In genomic region chr12:71749668-71750067, GRCm38 (mm10) we compare ENCODE assay signal across 11 mouse cellular contexts.
A peak's percentile ranks its signal among the peaks of the same experiment; 100 is the strongest.
DNase-seq lines count a peak whose midpoint lies in the region; ATAC-seq and TF ChIP-seq lines count a peak whose summit lies in the region.
"Had no signal": no experiment of that assay in that cellular context is flagged by ENCODE, and none has a peak within 500 bp of the region (broad histone marks: within the 10 kb centered on the region; RNA-seq: fewer than 3 reads in every experiment).

No protein-coding gene starts in this region.

- no peak overlapping the region for H3K9ac ChIP-seq in forebrain, embryonic 15.5 days (replicated peaks)
- H3K9ac ChIP-seq in forebrain, embryonic 11.5 days (ENCODE audit: low read length) = no peak overlapping the region
- H3K9ac ChIP-seq: hindbrain, embryonic 12.5 days had no signal

- intact Hi-C loops in left cerebral cortex, postnatal 14 days (cut with DNase I) = no loop called here
- intact Hi-C loops in left cerebral cortex, postnatal 4 days (cut with DNase I) = no loop called here

- no peak for DNase-seq in forebrain, embryonic 11.5 days (ENCODE audit: low spot score)
- peak; percentile 44 to 68 for DNase-seq in left cerebral cortex, postnatal 14 days (ENCODE audit: low spot score in 2 of 2)
- no peak for DNase-seq in left cerebral cortex, postnatal 4 days
- DNase-seq in brain, embryonic 14.5 days (ENCODE audit: low read depth) = peak; percentile 61
- DNase-seq in Muller cell, postnatal 12 days (ENCODE audit: inconsistent ontology term) = no peak
- DNase-seq in cerebellum, adult 8-10 months = no peak
- DNase-seq: adrenal gland, postnatal 25 days; cerebellum, adult 11 months had no signal

- WGBS in forebrain, embryonic 15.5 days = 70% methylated on average over 2 of the region's 2 CpGs
- WGBS in forebrain, embryonic 11.5 days = 90% methylated on average over 2 of the region's 2 CpGs
- 79% methylated on average over 2 of the region's 2 CpGs for WGBS in small intestine, adult 2 months

- peak overlapping the region; percentile 79; the same call in 1 of the 2 replicates for H3K27ac ChIP-seq in forebrain, embryonic 15.5 days (replicated peaks)
- H3K27ac ChIP-seq in forebrain, embryonic 11.5 days (ENCODE audit: low read depth, low read length) = no peak overlapping the region
- H3K27ac ChIP-seq in small intestine, adult 2 months (ENCODE audit: insufficient read depth, low read depth, low read length) = peak overlapping the region; percentile 48; the same call in 1 of the 2 replicates
- H3K27ac ChIP-seq: hindbrain, embryonic 12.5 days had no signal

- H3K27me3 ChIP-seq in forebrain, embryonic 15.5 days = no peaks in the 10 kb centered on the region
- no peaks in the 10 kb centered on the region for H3K27me3 ChIP-seq in forebrain, embryonic 11.5 days (ENCODE audit: control insufficient read depth, insufficient read depth, low read length)
- H3K27me3 ChIP-seq in small intestine, adult 2 months (ENCODE audit: control insufficient read depth, insufficient read depth, low read length) = no peaks in the 10 kb centered on the region; the same call in 1 of the 2 replicates
- H3K27me3 ChIP-seq: hindbrain, embryonic 12.5 days had no signal

- no peaks in the 10 kb centered on the region for H3K9me3 ChIP-seq in forebrain, embryonic 15.5 days
- no peaks in the 10 kb centered on the region for H3K9me3 ChIP-seq in forebrain, embryonic 11.5 days (ENCODE audit: control insufficient read depth, low read length)
- H3K9me3 ChIP-seq: hindbrain, embryonic 12.5 days had no signal

- TF ChIP-seq CTCF in brain, embryonic 14.5 days (IDR thresholded peaks at IDR 0.05; ENCODE audit: borderline replicate concordance, extremely low read depth, insufficient read depth, insufficient read length) = no peak
- TF ChIP-seq CTCF in small intestine, adult 2 months (IDR thresholded peaks at IDR 0.05; ENCODE audit: extremely low read depth, insufficient read length, insufficient replicate concordance, low read depth, low read length) = no peak

- ATAC-seq in forebrain, embryonic 15.5 days (replicated peaks) = 0 out of 2 replicates have a peak, but pooled peaks have one; percentile 4
- ATAC-seq in forebrain, embryonic 11.5 days (replicated peaks; ENCODE audit: low FRiP score) = no peak

- no peaks in the 10 kb centered on the region for H3K36me3 ChIP-seq in forebrain, embryonic 15.5 days
- H3K36me3 ChIP-seq in forebrain, embryonic 11.5 days (ENCODE audit: control insufficient read depth, insufficient read depth, low read length) = no peaks in the 10 kb centered on the region
- H3K36me3 ChIP-seq in small intestine, adult 2 months (ENCODE audit: control insufficient read depth, insufficient read depth, low read length) = no peaks in the 10 kb centered on the region
- H3K36me3 ChIP-seq: hindbrain, embryonic 12.5 days had no signal

- no peak for TF ChIP-seq POLR2A in brain, embryonic 14.5 days (IDR thresholded peaks at IDR 0.05; ENCODE audit: borderline replicate concordance, extremely low read depth, insufficient read depth, insufficient read length, poor library complexity, severe bottlenecking)
- no peak for TF ChIP-seq POLR2A in small intestine, adult 2 months (IDR thresholded peaks at IDR 0.05; ENCODE audit: low read depth, low read length)

- peaks cover 36% of the 10 kb centered on the region for H3K4me1 ChIP-seq in forebrain, embryonic 15.5 days
- H3K4me1 ChIP-seq in forebrain, embryonic 11.5 days (replicated peaks; ENCODE audit: control insufficient read depth, insufficient read depth, low read length) = no peaks in the 10 kb centered on the region
- no peaks in the 10 kb centered on the region for H3K4me1 ChIP-seq in small intestine, adult 2 months (ENCODE audit: control insufficient read depth, insufficient read depth, insufficient read length, low read length)

- H3K4me3 ChIP-seq in forebrain, embryonic 15.5 days = no peak overlapping the region
- no peak overlapping the region for H3K4me3 ChIP-seq in forebrain, embryonic 11.5 days (ENCODE audit: low read depth, low read length)
- H3K4me3 ChIP-seq in small intestine, adult 2 months (ENCODE audit: low read depth, low read length) = no peak overlapping the region
- H3K4me3 ChIP-seq: hindbrain, embryonic 12.5 days had no signal

- H3K4me2 ChIP-seq in forebrain, embryonic 15.5 days (replicated peaks) = no peak overlapping the region
- no peak overlapping the region for H3K4me2 ChIP-seq in forebrain, embryonic 11.5 days (ENCODE audit: low read depth, low read length, severe bottlenecking)
- H3K4me2 ChIP-seq: hindbrain, embryonic 12.5 days had no signal

Comparison
In these comparisons a context has a peak if more than half of its experiments do, and no peak if none do; other contexts are left out.
1. DNase-seq: peak in left cerebral cortex, postnatal 14 days (2 of 2) and brain, embryonic 14.5 days (single experiment); none in forebrain, embryonic 11.5 days (single experiment), left cerebral cortex, postnatal 4 days (single experiment), Muller cell, postnatal 12 days (single experiment) and cerebellum, adult 8-10 months (single experiment).